Mouse (Mus musculus) kidney, adult 2 months (tissue): ENCODE measurements around the gene Sertad3.

ENCODE experiments used
- CTCF ChIP-seq: fragments of 200-500 bp; conservative IDR thresholded peaks from 2 replicates; pipeline ENCODE4 v1.5.1; 2011; ENCODE audit warnings: low read depth, mild to moderate bottlenecking, control low read depth, low read length, moderate library complexity, mixed read lengths; ENCODE audit not compliant: insufficient read depth, insufficient read length
- POLR2A ChIP-seq: fragments of 200-500 bp; IDR thresholded peaks from one replicate; pipeline ENCODE4 v1.6.1; 2011; ENCODE audit warnings: low read depth, low read length, control low read depth

DNA sequence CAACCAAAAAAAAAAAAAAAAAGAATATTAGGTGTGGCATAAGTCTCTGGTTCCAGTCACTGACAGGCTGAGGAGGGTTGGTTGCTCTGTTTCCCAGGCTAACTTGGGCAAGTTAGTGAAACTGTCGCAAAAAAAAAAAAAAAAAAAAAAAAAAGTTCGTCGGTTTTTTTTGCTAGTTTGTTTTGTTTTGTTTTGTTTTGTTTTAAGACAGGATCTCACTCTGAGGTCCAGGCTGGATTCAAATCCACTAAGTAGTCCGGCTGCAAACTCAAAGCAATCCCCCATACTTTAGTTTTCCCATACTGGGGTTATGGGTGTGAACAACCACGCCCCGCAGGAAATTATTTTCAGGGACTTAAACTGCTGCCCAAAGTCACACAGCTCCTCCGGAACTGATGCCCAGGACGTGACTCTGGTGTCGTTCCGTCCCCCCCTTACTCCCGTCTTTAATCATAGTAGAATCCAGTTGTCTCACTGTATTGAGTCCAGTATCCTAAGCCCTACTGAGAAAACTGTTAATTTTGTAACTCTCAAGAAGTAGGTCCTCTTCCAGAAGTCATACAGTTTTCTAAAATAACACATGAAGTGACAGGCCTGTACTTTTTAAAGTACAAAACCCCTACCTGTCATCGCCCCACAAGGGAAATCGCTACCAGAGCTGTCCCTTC is 12.7 kb downstream of the Sertad3 start:
- TF ChIP-seq CTCF (no peak), POLR2A (no peak)
